Mouse (Mus musculus): ENCODE measurements around the gene Pelo.

Gene Pelo

GRCm38 (mm10) chr13:115096216-115096615, 6.2 kb upstream of the Pelo start:
- peak in 1 of 2 experiments; percentile 5 for DNase-seq

- DNase-seq, result no peak
Measured at GRCm38 (mm10) chr13:115095392-115095791, 5.4 kb upstream of the Pelo start.

- no peak for DNase-seq
Measured at GRCm38 (mm10) chr13:115091511-115091910, 1.5 kb upstream of the Pelo start.

- DNase-seq, result no peak
Measured at GRCm38 (mm10) chr13:115090977-115091445, 1.0 kb upstream of the Pelo start.

GRCm38 (mm10) chr13:115089395-115090025, 476 bp downstream of the Pelo start:
- DNase-seq, result peak; percentile 45 to 52

GRCm38 (mm10) chr13:115089020-115089394, 979 bp downstream of the Pelo start:
- DNase-seq, result no peak

GRCm38 (mm10) chr13:115085974-115086373, 4.0 kb downstream of the Pelo start:
- no peak for DNase-seq

GRCm38 (mm10) chr13:115082339-115082738, 7.6 kb downstream of the Pelo start:
- DNase-seq, result no peak

- DNase-seq, result no peak
Measured at GRCm38 (mm10) chr13:115079996-115080585, 9.9 kb downstream of the Pelo start.

GRCm38 (mm10) chr13:115078997-115079685, 10.8 kb downstream of the Pelo start:
- DNase-seq, result no peak

GRCm38 (mm10) chr13:115077346-115078134, 12.4 kb downstream of the Pelo start:
- DNase-seq, result no peak

- DNase-seq, result no peak
Measured at GRCm38 (mm10) chr13:115072386-115072785, 17.6 kb downstream of the Pelo start.

- no peak for DNase-seq
Measured at GRCm38 (mm10) chr13:115071431-115071830, 18.6 kb downstream of the Pelo start.

GRCm38 (mm10) chr13:115067968-115068330, 22.0 kb downstream of the Pelo start:
- no peak for DNase-seq

- DNase-seq, result no peak
Measured at GRCm38 (mm10) chr13:115067324-115067967, 22.5 kb downstream of the Pelo start.

- no peak for DNase-seq
Measured at GRCm38 (mm10) chr13:115057555-115057954, 32.4 kb downstream of the Pelo start.

GRCm38 (mm10) chr13:115054783-115055182, 35.2 kb downstream of the Pelo start:
- DNase-seq, result no peak

- DNase-seq, result no peak
Measured at GRCm38 (mm10) chr13:115052568-115052967, 37.4 kb downstream of the Pelo start.

- DNase-seq, result peak; percentile 30 to 37
Measured at GRCm38 (mm10) chr13:115050660-115051559, 39.1 kb downstream of the Pelo start.

- DNase-seq, result no peak
Measured at GRCm38 (mm10) chr13:115042652-115043051, 47.3 kb downstream of the Pelo start.
